Mouse (Mus musculus) midbrain, embryonic 10.5 days (tissue): Measurements from ENCODE around the gene Gm1043. TPM values are rescaled to one million over a fixed set of nuclear protein-coding genes. Genes with fewer than 3 reads are reported as not detected.

Experiments used
- DNase-seq: peaks from one replicate; pipeline ENCODE4 v3.0.0-alpha.2; 2017; ENCODE audit warnings: low spot score
- H3K27ac ChIP-seq: fragments of 300-500 bp; sonication (generic); replicated peaks from 2 replicates; pipeline ENCODE4 v1.5.1; 2016; ENCODE audit warnings: mild to moderate bottlenecking
- H3K27me3 ChIP-seq: fragments of 300-500 bp; sonication (generic); 2 replicates; pipeline ENCODE4 v1.6.1; 2016; ENCODE audit warnings: low read depth, mild to moderate bottlenecking; ENCODE audit not compliant: poor library complexity, severe bottlenecking
- H3K36me3 ChIP-seq: fragments of 300-500 bp; sonication (generic); 2 replicates; pipeline ENCODE4 v1.6.1; 2016; ENCODE audit warnings: mild to moderate bottlenecking, moderate library complexity
- H3K4me1 ChIP-seq: fragments of 300-500 bp; sonication (generic); 2 replicates; pipeline ENCODE4 v1.6.1; 2016
- H3K4me3 ChIP-seq: fragments of 300-500 bp; sonication (generic); 2 replicates; pipeline ENCODE4 v1.5.1; 2016; ENCODE audit warnings: mild to moderate bottlenecking, moderate library complexity
- H3K9me3 ChIP-seq: fragments of 300-500 bp; sonication (generic); replicated peaks from 2 replicates; pipeline ENCODE4 v1.6.1; 2016; ENCODE audit warnings: mild to moderate bottlenecking
- WGBS: fragments of 180-500 bp; shearing (Covaris S2); methylation state at CpG from one replicate; pipeline ENCODE4 v1.1.7; 2016; 5-methylcytosine and 5-hydroxymethylcytosine counted together
- polyA plus RNA-seq: library from polyadenylated mRNA; unstranded; fragments of >200 nt; fragmentation: Nextera tagmentation; extraction: Ambion mirVana; gene quantifications from 2 replicates; pipeline ENCODE4 v1.2.1, GENCODE M21; 2016

The Gm1043 gene
- polyA plus RNA-seq, 1 experiment from 2014 or later = 0.01 TPM

DNA sequence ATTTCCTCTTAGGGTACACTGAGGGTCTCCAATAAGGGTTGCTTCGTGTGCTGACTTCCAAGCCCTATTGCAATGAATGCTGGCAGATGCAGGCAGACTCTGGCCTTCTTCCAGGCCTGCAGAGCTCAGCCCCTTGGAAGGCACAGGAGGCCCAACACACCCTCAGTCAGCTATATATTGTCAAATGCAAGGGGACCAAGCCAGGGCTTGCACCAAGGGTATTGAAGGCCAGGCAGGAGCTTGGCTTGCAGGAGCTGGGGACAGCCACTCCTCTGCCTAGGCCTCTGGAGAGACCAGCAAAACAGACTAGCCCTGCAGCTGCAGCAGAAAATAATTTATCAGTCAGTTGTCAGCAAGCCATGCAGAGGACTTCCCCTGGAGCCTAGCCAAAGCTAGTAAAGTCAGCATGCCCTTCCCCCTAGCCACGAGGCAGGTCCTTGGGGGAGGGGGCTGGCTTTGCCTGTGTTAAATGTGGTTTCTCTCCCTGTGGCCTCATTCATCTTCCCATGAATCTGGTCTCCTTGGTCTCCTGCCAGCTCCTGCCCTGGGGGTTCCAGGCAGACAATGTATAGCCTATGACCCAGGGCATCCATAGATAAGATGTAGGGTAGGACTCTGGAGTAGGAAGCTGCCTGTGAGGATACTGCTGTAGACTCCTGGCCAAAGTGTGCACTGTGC, 113.0 kb downstream of the Gm1043 start:
- Histone ChIP-seq H3K9me3 (no peaks in the 10 kb centered on the region), H3K4me1 (peaks cover 13% of the 10 kb centered on the region), H3K4me3 (no peak overlapping the region), H3K27me3 (no peaks in the 10 kb centered on the region), H3K27ac (peak overlapping the region; percentile 25), H3K36me3 (no peaks in the 10 kb centered on the region)
- WGBS = 67% methylated on average over 2 of the region's 2 CpGs
- DNase-seq = no peak

DNA sequence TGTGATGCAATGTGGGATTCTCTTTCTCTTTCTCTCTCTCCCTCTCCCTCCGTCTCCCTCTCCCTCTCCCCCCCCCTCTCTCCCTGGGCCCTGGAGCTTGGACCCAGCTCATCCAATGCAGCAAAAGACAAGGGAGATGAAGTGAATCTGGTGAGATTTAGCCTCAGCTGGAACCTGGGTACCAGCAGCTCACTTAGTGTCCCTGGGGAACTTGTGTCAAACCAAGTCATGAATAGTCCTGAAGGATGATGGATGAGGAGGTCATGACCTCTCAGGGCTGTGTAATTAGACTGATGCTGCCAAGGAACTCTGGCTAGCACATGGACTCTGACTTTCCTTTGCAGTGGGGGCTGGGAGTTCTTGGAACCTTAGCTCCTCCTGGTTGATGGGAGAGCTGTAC, 117.1 kb downstream of the Gm1043 start:
- Histone ChIP-seq H3K9me3 (no peaks in the 10 kb centered on the region), H3K4me3 (no peak overlapping the region), H3K36me3 (no peaks in the 10 kb centered on the region), H3K4me1 (peaks cover 13% of the 10 kb centered on the region), H3K27ac (peak overlapping the region; percentile 4; the same call in 1 of the 2 replicates), H3K27me3 (no peaks in the 10 kb centered on the region)
- no peak for DNase-seq
- 23% methylated on average over 1 of the region's 1 CpGs for WGBS

DNA sequence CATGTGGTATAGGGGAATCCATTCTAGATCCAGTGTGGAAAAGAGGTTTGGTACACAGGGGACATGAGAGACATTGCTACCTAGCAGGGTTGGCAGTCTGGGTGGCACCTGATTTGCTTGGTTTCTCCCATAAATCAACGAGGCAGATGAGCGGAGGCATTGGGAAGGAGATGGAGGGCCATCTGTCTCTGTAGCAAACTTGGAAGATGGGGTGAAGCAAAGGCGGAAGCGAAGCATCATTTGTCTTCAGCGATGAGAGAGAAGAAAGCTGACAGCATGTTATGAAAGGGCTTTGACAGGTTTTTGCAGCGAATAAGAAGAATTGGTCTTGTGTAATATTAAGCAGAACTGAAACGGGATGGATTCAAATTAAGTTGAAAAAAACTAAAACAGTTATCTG, 119.7 kb downstream of the Gm1043 start:
- 89% methylated on average over 7 of the region's 7 CpGs for WGBS
- H3K9me3 ChIP-seq = no peaks in the 10 kb centered on the region; the same call in 1 of the 2 replicates
- H3K4me3 ChIP-seq = no peak overlapping the region

DNA sequence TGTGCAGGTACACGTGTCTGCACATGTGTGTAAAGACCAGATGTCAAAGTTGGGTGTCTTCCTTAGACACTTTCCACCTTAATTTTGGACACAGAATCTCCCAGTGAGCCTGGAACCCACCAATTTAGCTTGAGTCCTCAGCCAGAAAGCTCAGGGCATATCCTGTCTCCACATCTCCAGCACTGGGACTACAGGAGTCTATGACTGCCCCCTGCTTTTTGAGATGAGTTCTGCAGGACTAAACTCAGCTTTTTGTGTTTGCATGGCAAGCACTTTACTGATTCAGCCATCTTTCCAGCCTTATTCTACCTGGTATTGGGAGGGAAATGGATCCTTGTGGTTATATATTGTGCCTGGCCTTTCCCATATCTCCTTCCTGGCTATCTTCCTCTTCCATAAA, 120.2 kb downstream of the Gm1043 start:
- no peak for DNase-seq
- H3K36me3 ChIP-seq = no peaks in the 10 kb centered on the region
- 0 out of 2 replicates have a peak, but pooled peaks cover 7% of the 10 kb centered on the region for H3K4me1 ChIP-seq
- no peak overlapping the region for H3K4me3 ChIP-seq
- H3K27ac ChIP-seq = no peak overlapping the region
- H3K27me3 ChIP-seq = no peaks in the 10 kb centered on the region
- 85% methylated on average over 1 of the region's 1 CpGs for WGBS
- no peaks in the 10 kb centered on the region; the same call in 1 of the 2 replicates for H3K9me3 ChIP-seq

More for the DNA sequence above, 119.7 kb downstream of the Gm1043 start:
- 0 out of 2 replicates have a peak, but pooled peaks cover 7% of the 10 kb centered on the region for H3K4me1 ChIP-seq
- DNase-seq = no peak
- no peaks in the 10 kb centered on the region for H3K36me3 ChIP-seq
- H3K27ac ChIP-seq = no peak overlapping the region
- H3K27me3 ChIP-seq = no peaks in the 10 kb centered on the region

DNA sequence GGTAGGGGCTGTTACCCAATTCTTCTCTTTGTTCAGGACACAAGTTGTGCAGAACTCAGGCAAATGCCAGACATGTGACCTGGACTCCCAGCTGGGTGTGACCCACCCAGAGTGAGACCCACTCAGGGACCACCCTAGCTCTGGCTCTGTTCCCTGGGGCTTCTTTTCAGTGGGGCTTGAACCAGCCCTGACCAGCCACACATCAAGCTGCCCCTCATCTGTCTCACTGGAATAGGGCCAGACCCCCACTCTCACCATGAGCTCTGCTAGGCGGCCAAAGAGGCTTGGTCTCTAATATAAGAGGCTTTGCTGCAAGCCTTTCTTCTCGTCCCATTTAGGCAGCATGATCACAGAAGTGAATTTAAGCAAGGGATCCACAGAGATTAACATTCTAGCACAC, 121.2 kb downstream of the Gm1043 start:
- no peak for DNase-seq
- WGBS = 60% methylated on average over 2 of the region's 2 CpGs
- Histone ChIP-seq H3K4me3 (no peak overlapping the region), H3K36me3 (no peaks in the 10 kb centered on the region), H3K9me3 (no peaks in the 10 kb centered on the region; the same call in 1 of the 2 replicates), H3K27me3 (no peaks in the 10 kb centered on the region), H3K27ac (no peak overlapping the region), H3K4me1 (0 out of 2 replicates have a peak, but pooled peaks cover 7% of the 10 kb centered on the region)

DNA sequence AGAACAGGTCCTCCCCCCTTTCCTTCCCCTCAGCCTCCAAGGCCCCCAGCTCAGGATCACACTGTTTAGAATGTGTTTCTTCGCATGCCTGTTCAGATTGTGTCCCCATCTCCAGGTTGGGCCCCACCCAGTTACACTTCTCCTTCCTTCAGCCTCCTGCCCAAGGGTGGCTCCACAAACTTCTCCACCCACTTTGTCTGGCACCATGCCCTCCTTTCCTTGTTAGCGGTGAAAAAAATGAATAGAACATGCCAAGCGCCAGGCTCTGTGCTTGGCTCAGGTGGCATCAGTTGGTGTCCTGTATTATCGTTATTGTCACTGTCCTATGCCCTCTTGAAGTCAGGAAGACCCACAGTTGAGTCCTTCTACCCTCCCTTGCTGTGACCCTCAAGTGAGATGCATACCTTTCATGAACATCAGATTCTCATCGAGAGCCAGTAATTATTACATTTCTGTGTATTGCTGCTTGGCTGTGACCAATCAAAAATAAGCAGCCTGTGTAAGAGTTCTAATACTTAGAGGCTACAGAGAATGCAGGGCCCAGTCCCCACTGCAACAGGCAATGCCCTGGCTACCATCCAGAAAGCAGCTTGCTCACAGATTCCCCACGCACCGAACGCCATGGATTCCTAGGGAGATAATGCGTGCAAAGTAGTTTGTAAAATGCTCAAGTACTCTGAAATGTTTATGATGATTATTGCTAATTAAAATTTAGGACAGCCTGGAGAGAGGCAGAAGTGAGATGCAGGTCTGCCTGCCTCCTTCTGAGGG, 128.0 kb downstream of the Gm1043 start:
- 94% methylated on average over 9 of the region's 9 CpGs for WGBS

DNA sequence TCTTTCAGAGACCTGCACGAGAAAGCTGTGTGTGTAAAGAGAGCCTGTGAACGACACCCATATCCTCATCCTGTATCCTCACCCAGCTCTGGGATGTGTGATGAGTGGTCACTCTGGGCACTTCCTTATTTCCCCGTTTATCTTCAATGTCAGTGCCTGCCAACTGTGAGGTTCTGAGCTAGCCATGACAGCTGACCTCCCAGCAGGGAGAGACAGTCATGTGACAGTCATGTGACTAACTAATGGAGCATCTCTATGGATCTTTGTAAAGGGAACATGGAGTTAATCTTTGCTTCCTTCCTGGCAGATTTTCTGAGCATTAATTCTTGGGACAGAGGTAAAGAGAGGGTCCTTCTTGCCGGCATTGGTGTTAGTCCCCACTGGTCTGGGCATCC, 128.5 kb downstream of the Gm1043 start:
- no peaks in the 10 kb centered on the region for H3K4me1 ChIP-seq
- 82% methylated on average over 4 of the region's 4 CpGs for WGBS
- DNase-seq = no peak

More for the DNA sequence above, 128.0 kb downstream of the Gm1043 start:
- no peak overlapping the region for H3K27ac ChIP-seq
- DNase-seq = no peak
- no peaks in the 10 kb centered on the region for H3K4me1 ChIP-seq
- H3K27me3 ChIP-seq = no peaks in the 10 kb centered on the region
- H3K4me3 ChIP-seq = no peak overlapping the region
- H3K9me3 ChIP-seq = no peaks in the 10 kb centered on the region; the same call in 1 of the 2 replicates
- H3K36me3 ChIP-seq = no peaks in the 10 kb centered on the region

DNA sequence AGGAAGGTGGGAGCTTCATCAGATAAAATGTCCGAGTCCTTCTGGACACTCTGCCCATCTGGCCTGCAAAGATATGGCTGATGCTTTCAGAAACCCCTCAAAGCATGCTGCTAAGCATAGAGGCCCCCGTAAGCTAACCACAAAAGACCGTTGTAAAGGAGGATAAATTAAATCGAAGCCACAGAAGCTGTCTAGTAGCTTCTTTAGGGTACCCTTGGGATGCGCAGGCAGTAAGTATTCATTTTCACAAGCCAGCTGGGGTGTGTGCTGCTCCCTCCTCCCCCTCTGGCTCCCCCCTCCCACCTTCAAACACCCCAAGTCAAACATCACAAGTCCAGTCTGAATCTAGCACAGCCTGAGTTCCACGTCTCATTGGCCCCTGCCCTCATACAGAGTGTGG, 129.4 kb downstream of the Gm1043 start:
- no peak overlapping the region for H3K27ac ChIP-seq
- DNase-seq = no peak
- H3K4me3 ChIP-seq = no peak overlapping the region
- WGBS = 92% methylated on average over 6 of the region's 6 CpGs
- H3K36me3 ChIP-seq = no peaks in the 10 kb centered on the region
- no peaks in the 10 kb centered on the region for H3K27me3 ChIP-seq
- peaks cover 8% of the 10 kb centered on the region; the same call in 1 of the 2 replicates for H3K4me1 ChIP-seq
- H3K9me3 ChIP-seq = no peaks in the 10 kb centered on the region

More for the DNA sequence above, 128.5 kb downstream of the Gm1043 start:
- Histone ChIP-seq H3K9me3 (no peaks in the 10 kb centered on the region), H3K27me3 (no peaks in the 10 kb centered on the region), H3K36me3 (no peaks in the 10 kb centered on the region), H3K27ac (no peak overlapping the region), H3K4me3 (no peak overlapping the region)

DNA sequence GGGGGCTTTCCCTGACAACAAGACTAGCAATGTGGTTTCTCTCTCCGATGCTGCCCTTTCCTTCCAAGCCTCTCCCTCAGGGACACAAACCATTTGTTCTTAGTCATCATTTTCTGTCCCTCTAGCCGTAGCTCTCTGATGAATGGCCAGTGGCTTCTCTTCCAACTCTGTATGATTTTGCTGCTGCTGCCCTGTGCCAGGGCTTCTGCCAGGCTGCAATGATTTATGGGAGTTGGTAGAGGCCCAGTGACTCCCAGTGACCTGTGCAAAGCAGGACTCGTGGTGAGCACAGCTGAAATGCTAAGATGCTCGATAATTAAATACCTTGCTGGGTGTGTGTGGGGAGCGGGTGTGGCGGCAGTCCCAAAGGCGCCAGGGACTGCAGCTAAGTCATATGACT, 130.1 kb downstream of the Gm1043 start:
- H3K4me1 ChIP-seq = peaks cover 9% of the 10 kb centered on the region; the same call in 1 of the 2 replicates
- WGBS = 88% methylated on average over 7 of the region's 7 CpGs
- no peak for DNase-seq
- H3K27ac ChIP-seq = no peak overlapping the region
- H3K36me3 ChIP-seq = no peaks in the 10 kb centered on the region
- H3K4me3 ChIP-seq = no peak overlapping the region
- H3K9me3 ChIP-seq = no peaks in the 10 kb centered on the region
- no peaks in the 10 kb centered on the region for H3K27me3 ChIP-seq

DNA sequence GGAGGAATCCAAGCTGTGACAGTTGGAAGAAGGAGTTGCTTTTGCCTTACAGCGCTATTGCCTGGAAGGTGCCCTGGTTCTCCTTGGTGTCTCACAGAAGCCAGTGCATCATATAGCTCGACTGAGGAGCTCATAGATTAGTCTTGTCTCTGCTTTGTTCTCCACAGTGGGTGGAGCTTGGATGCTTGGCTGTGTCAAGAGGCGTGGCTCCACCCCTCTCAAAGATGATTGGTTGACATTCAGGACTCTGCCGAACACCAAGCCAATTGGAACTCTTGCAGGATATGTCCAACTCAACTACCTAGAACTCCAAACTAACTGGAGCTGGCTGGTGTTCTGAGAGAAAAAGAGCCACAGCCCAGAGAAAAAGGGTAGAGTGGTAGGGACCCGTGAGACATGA, 134.4 kb downstream of the Gm1043 start:
- Histone ChIP-seq H3K4me3 (no peak overlapping the region), H3K27ac (0 out of 2 replicates have a peak overlapping the region, but pooled peaks have one; percentile 46), H3K27me3 (no peaks in the 10 kb centered on the region), H3K36me3 (no peaks in the 10 kb centered on the region), H3K4me1 (peaks cover 24% of the 10 kb centered on the region), H3K9me3 (no peaks in the 10 kb centered on the region)
- DNase-seq = no peak
- 49% methylated on average over 5 of the region's 5 CpGs for WGBS

DNA sequence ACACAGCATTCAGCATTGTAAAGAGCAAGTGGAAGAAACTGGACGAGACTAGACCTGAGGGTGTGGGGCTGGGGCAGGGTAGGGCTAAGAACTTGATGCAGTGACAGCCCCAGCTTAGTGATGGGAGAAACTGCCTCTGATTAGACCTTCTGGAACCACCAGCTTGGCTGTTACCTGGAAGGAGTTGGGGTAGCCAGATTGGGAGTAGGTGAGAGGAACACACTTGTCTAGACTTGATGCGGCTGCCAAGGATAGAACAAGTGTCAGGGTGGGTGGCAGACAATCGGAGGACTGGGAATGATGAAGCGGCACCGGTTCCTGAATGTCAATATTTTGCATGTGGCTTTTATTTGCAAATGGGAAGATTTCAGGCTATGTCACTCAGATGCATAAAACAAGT, 135.4 kb downstream of the Gm1043 start:
- WGBS = 93% methylated on average over 5 of the region's 5 CpGs
- Histone ChIP-seq H3K4me3 (no peak overlapping the region), H3K27me3 (no peaks in the 10 kb centered on the region), H3K4me1 (peaks cover 24% of the 10 kb centered on the region), H3K36me3 (no peaks in the 10 kb centered on the region), H3K27ac (no peak overlapping the region), H3K9me3 (no peaks in the 10 kb centered on the region)
- no peak for DNase-seq

DNA sequence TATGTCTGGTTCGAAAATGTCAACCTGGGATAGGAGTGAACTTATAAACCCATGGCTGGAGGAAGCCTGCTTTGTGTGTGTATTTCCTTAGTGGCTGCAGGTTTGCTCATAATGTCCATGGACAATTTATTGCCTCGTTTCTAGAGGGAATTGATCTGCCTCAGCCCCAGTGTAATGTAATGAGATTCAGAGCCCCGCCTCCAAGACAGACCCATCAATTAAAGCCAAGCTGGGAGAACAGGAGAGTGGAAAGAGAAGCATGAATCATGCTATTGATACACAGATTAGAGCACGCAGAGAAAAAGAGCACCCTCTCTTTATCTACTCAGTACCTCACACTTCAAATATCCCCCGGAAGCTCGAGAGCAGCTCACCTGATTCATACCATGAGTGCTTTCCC, 136.4 kb downstream of the Gm1043 start:
- H3K4me1 ChIP-seq = peaks cover 24% of the 10 kb centered on the region
- H3K27me3 ChIP-seq = no peaks in the 10 kb centered on the region
- 67% methylated on average over 6 of the region's 6 CpGs for WGBS
- no peak for DNase-seq
- H3K4me3 ChIP-seq = no peak overlapping the region
- H3K9me3 ChIP-seq = no peaks in the 10 kb centered on the region
- no peaks in the 10 kb centered on the region for H3K36me3 ChIP-seq
- peak overlapping the region; percentile 63 for H3K27ac ChIP-seq

DNA sequence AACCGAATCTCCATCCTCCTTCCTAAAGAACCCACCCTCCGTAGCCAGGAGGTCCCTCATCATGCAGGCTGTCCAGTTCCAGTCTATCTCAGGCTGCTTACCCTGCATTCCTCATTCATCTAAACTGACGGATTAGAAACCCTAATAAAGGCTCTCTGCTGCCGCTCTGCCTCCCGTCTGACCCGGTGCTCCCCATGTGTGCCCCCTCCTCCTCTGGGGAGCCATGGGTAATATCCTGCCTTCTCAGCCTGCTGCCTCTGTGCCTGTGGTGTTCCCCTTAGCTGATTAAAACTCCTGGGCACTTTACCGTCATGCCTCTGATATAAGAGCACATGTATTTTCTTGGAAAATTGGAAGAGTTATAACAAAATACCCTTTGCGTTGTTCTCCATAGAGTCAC, 137.1 kb downstream of the Gm1043 start:
- Histone ChIP-seq H3K4me1 (peaks cover 24% of the 10 kb centered on the region), H3K27ac (peak overlapping the region; percentile 63; the same call in 1 of the 2 replicates), H3K9me3 (no peaks in the 10 kb centered on the region), H3K36me3 (no peaks in the 10 kb centered on the region), H3K27me3 (no peaks in the 10 kb centered on the region), H3K4me3 (no peak overlapping the region)
- 69% methylated on average over 8 of the region's 8 CpGs for WGBS
- DNase-seq = no peak
